Mouse (Mus musculus): ENCODE measurements around the gene Ddo. TPM values are rescaled to one million over a fixed set of nuclear protein-coding genes. Genes with fewer than 3 reads are reported as not detected.

The Ddo gene
- polyA plus RNA-seq, 1 experiment from 2014 or later = 2.8 TPM

GRCm38 (mm10) chr10:40720883-40721282 lies 91.1 kb downstream of the Ddo start:
- 44% methylated on average over 5 of the region's 5 CpGs for WGBS
- Histone ChIP-seq H3K36me3 (no peaks in the 10 kb centered on the region), H3K4me2 (no peak overlapping the region), H3K4me1 (peaks cover 10% of the 10 kb centered on the region; the same call in 1 of the 2 replicates), H3K4me3 (no peak overlapping the region), H3K27me3 (no peaks in the 10 kb centered on the region), H3K27ac (no peak overlapping the region), H3K9me3 (no peaks in the 10 kb centered on the region), H3K9ac (no peak overlapping the region)
- no peak for ATAC-seq (ENCODE audit: borderline replicate concordance, extremely low read depth, low FRiP score, low TSS enrichment)

GRCm38 (mm10) chr10:40724342-40724741 lies 94.5 kb downstream of the Ddo start:
- Histone ChIP-seq H3K27me3 (no peaks in the 10 kb centered on the region), H3K4me3 (no peak overlapping the region), H3K4me1 (peaks cover 9% of the 10 kb centered on the region; the same call in 1 of the 2 replicates), H3K9ac (no peak overlapping the region), H3K27ac (peak overlapping the region; percentile 13; the same call in 1 of the 2 replicates), H3K9me3 (no peaks in the 10 kb centered on the region), H3K36me3 (no peaks in the 10 kb centered on the region), H3K4me2 (no peak overlapping the region)
- WGBS = 44% methylated on average over 6 of the region's 6 CpGs
- ATAC-seq (ENCODE audit: borderline replicate concordance, extremely low read depth, low FRiP score, low TSS enrichment) = no peak

- Histone ChIP-seq H3K4me1 (peaks cover 9% of the 10 kb centered on the region; the same call in 1 of the 2 replicates), H3K27ac (0 out of 2 replicates have a peak overlapping the region, but pooled peaks have one; percentile 12), H3K4me3 (no peak overlapping the region), H3K9me3 (no peaks in the 10 kb centered on the region), H3K27me3 (no peaks in the 10 kb centered on the region), H3K36me3 (no peaks in the 10 kb centered on the region), H3K4me2 (no peak overlapping the region), H3K9ac (no peak overlapping the region)
- WGBS = 32% methylated on average over 4 of the region's 4 CpGs
- peak; percentile 75; the same call in 1 of the 2 replicates for ATAC-seq (ENCODE audit: borderline replicate concordance, extremely low read depth, low FRiP score, low TSS enrichment)
Measured at GRCm38 (mm10) chr10:40725066-40725465, 95.3 kb downstream of the Ddo start.

GRCm38 (mm10) chr10:40725471-40725870 lies 95.7 kb downstream of the Ddo start:
- no peaks in the 10 kb centered on the region for H3K9me3 ChIP-seq
- ATAC-seq (ENCODE audit: borderline replicate concordance, extremely low read depth, low FRiP score, low TSS enrichment) = no peak
- H3K4me1 ChIP-seq = peaks cover 9% of the 10 kb centered on the region; the same call in 1 of the 2 replicates
- no peak overlapping the region for H3K4me3 ChIP-seq
- 74% methylated on average over 4 of the region's 4 CpGs for WGBS
- no peaks in the 10 kb centered on the region for H3K36me3 ChIP-seq
- H3K27ac ChIP-seq = 0 out of 2 replicates have a peak overlapping the region, but pooled peaks have one; percentile 12
- no peak overlapping the region for H3K9ac ChIP-seq
- H3K27me3 ChIP-seq = no peaks in the 10 kb centered on the region
- H3K4me2 ChIP-seq = no peak overlapping the region

GRCm38 (mm10) chr10:40726288-40726902 lies 96.6 kb downstream of the Ddo start:
- Histone ChIP-seq H3K9ac (no peak overlapping the region), H3K4me2 (no peak overlapping the region), H3K9me3 (no peaks in the 10 kb centered on the region), H3K36me3 (no peaks in the 10 kb centered on the region), H3K4me1 (peaks cover 9% of the 10 kb centered on the region; the same call in 1 of the 2 replicates), H3K27me3 (no peaks in the 10 kb centered on the region), H3K4me3 (no peak overlapping the region), H3K27ac (no peak overlapping the region)
- WGBS = 51% methylated on average over 11 of the region's 11 CpGs
- no peak for ATAC-seq (ENCODE audit: borderline replicate concordance, extremely low read depth, low FRiP score, low TSS enrichment)

- ATAC-seq (ENCODE audit: borderline replicate concordance, extremely low read depth, low FRiP score, low TSS enrichment) = no peak
- H3K4me1 ChIP-seq = peaks cover 9% of the 10 kb centered on the region; the same call in 1 of the 2 replicates
- no peak overlapping the region for H3K9ac ChIP-seq
- no peaks in the 10 kb centered on the region for H3K9me3 ChIP-seq
- no peak overlapping the region for H3K4me2 ChIP-seq
- WGBS = 44% methylated on average over 5 of the region's 5 CpGs
- H3K36me3 ChIP-seq = no peaks in the 10 kb centered on the region
- no peak overlapping the region for H3K4me3 ChIP-seq
- H3K27ac ChIP-seq = no peak overlapping the region
- no peaks in the 10 kb centered on the region for H3K27me3 ChIP-seq
Measured at GRCm38 (mm10) chr10:40726989-40727388, 97.2 kb downstream of the Ddo start.

- H3K27me3 ChIP-seq = no peaks in the 10 kb centered on the region
- no peak overlapping the region for H3K9ac ChIP-seq
- no peak for ATAC-seq (ENCODE audit: borderline replicate concordance, extremely low read depth, low FRiP score, low TSS enrichment)
- H3K9me3 ChIP-seq = no peaks in the 10 kb centered on the region
- no peak overlapping the region for H3K27ac ChIP-seq
- no peak overlapping the region for H3K4me2 ChIP-seq
- peaks cover 1% of the 10 kb centered on the region; the same call in 1 of the 2 replicates for H3K4me1 ChIP-seq
- no peaks in the 10 kb centered on the region for H3K36me3 ChIP-seq
- WGBS = 74% methylated on average over 5 of the region's 5 CpGs
- no peak overlapping the region for H3K4me3 ChIP-seq
Measured at GRCm38 (mm10) chr10:40730200-40730599, 100.4 kb downstream of the Ddo start.

Other genes starting within 250 kb of the Ddo start
- not detected in 2 replicates for gene Slc22a16, start 59.7 kb upstream of the Ddo start, polyA plus RNA-seq (2015; fragmentation: Nextera tagmentation; extraction: Ambion mirVana)
- 3.9 and 4.3 TPM in 2 replicates for gene Mettl24, start 53.3 kb downstream of the Ddo start, polyA plus RNA-seq (2015; fragmentation: Nextera tagmentation; extraction: Ambion mirVana)

Data from lung, embryonic 15.5 days (tissue).